Mouse (Mus musculus) left cerebral cortex, adult 2 months (tissue): ENCODE data around the gene Cckbr. TPM values are rescaled to one million over a fixed set of nuclear protein-coding genes. Genes with fewer than 3 reads are reported as not detected.
A peak's percentile ranks its signal among the peaks of the same experiment; 100 is the strongest.
"Not testable (repeated sequence)": the region's sequence is repeated elsewhere in the genome, so short reads cannot be mapped to it uniquely, and the experiment has no call there.

Experiments used
- DNase-seq, 2 experiments: peaks; one replicate each; pipeline ENCODE4 v3.0.0; 2021 to 2022; ENCODE audit warnings: low spot score in 2 of 2, mixed read lengths in 1 of 2; ENCODE audit errors: extremely low spot score in 1 of 2
- H3K27ac ChIP-seq: fragments of 200-600 bp; 2 replicates; pipeline ENCODE4 v1.8.1; 2022
- H3K4me3 ChIP-seq: fragments of 200-600 bp; 2 replicates; pipeline ENCODE4 v1.8.1; 2022
- CTCF ChIP-seq: fragments of 200-600 bp; IDR thresholded peaks from 2 replicates; pipeline ENCODE4 v1.8.1; 2022; ENCODE audit warnings: antibody characterized with exemption, mild to moderate bottlenecking, moderate library complexity
- intact Hi-C: fragments of 180-260 bp; cut with DNase I; formaldehyde crosslinking; loops from one replicate; pipeline ENCODE4 v1.15.1; 2025
- total RNA-seq, 2 experiments: library from RNA; stranded (reverse); gene quantifications; 2 replicates each; pipeline ENCODE4 v1.2.3; 2021

Gene Cckbr
- total RNA-seq, 2 experiments from 2014 or later: 64.9 to 65.5 TPM

DNA sequence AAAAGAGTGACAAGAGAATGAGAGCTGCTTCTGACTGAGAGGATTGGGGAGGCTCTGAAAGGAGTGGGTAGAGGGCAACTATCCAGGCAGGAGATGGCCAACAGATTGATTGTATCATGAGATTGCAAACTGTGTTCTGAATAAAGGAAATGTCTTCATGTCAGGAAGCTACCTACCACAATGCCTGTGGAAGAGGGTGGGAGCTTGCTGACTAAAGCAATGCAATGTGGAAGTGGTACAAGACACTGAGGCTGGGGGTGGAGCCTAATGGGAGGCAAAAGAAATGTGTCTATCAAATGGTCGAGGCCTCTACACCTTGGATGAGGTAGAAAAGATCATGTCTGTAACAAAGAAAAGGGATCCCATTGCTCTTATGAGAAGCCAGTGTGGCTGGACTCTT lies 19.2 kb upstream of the Cckbr start:
- DNase-seq: no peak
- no peak overlapping the region for H3K27ac ChIP-seq
- H3K4me3 ChIP-seq: no peak overlapping the region
- intact Hi-C loops: loop anchor here (10.0 kb wide), 2 partner anchors 228 to 328 kb away; partner anchors contain the start of genes Ilk, Rrp8 and Trim3
- no peak for TF ChIP-seq CTCF

DNA sequence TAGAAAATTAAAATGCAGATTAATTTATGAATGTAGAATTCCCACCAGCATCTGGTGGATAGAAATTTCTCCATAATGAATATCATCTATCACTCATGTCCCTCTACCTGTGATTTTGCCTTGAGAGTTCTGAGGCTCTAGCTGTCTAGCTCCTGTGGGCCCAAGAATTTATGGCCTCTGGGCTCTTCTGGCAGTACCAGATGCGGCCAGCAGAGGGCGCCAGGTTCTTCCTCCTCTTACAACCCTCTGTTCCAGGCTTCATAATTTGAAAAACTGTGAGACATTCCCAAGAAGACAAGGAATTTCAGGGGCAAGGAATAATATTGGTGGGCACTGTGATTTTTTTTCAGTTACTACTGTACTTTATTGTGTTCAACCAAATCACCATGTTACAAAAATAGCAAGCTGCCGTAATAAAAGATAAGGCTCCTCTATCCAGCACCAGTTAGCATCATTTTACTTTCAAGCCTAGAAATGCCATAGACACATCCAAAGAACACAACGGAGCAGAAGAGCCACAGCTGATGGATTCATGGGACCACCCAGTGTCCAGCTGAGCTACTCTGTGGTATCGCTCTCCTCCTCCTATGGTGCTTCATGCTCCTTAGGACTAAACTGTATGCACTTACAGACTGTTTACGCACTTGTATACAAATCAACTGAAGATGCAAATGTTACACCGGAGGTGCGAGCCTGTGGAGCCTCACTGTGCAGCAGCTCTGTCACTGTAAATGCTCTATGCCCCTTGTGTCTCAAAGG lies 13.5 kb upstream of the Cckbr start:
- TF ChIP-seq CTCF: peak; percentile 99
- intact Hi-C loops: loop anchor here (1.0 to 2.0 kb wide), 2 partner anchors 67 to 103 kb away; no protein-coding TSS in a partner anchor
- not testable (repeated sequence) for H3K4me3 ChIP-seq, H3K27ac ChIP-seq
- peak; percentile 79 to 89 for DNase-seq

DNA sequence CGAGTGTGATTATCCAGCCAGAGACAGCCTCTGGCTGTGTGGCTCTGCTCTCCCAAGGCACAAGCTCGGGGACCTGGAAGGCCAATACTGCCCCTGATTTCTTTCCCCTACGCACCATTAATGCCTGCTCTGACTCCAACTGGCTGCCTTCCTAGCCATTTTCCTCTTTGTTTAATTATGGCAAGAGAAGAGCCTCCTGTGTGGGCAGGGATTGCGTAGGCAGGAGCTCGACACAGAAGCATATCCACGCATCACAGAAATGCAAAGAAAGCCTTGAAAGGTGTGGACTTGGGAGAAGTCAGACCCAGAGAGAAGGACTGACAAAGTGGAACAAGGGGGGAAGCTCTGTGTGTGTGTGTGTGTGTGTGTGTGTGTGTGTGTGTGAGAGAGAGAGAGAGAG lies 11.1 kb upstream of the Cckbr start:
- no peak for TF ChIP-seq CTCF
- peak; percentile 41 to 63 for DNase-seq
- Histone ChIP-seq H3K27ac (peak overlapping the region; percentile 50), H3K4me3 (no peak overlapping the region)
- intact Hi-C loops: no loop called here

DNA sequence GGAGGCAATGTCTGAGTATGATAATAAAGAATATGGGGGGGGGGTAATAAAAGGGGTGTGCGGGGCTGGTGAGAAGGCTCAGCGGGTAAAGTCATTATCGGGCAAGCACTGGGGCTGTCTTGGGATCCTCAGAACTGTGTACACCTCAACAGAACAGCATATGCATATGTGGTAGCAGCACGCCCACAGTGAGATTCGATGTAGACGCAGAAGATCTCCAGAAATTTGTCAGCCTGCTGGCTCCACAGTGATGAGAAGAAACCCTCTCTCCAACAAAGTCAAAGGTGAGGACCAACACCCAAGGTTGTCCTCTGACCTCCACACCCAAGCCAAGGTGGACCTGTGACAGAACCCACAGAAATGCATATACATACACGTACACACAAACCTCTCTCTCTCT lies 9.0 kb upstream of the Cckbr start:
- TF ChIP-seq CTCF: no peak
- no peak overlapping the region for H3K27ac ChIP-seq
- DNase-seq: no peak
- intact Hi-C loops: loop anchor here (1.0 kb wide), 1 partner anchor 9 kb away; the partner anchor contains the start of gene Cckbr
- H3K4me3 ChIP-seq: no peak overlapping the region

DNA sequence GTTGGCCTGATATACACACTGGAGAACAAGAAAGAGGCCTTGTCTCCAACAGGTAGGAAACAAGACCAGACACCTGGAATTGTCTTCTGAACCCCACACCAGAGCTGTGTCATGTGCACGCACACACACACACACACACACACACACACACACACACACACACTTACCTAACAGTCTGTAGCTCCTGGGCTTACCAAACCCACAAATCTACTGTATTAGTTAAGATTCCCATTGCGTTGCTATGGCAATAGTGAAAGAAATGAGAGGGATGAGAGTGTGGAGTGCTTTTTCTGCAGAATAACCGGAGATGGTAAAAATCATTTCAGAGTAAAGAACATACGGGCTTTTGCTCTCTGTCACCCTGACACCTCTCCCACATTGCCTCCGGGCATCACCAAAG lies 7.4 kb upstream of the Cckbr start:
- DNase-seq: no peak
- H3K27ac ChIP-seq: no peak overlapping the region; the same call in 1 of the 2 replicates
- TF ChIP-seq CTCF: no peak

DNA sequence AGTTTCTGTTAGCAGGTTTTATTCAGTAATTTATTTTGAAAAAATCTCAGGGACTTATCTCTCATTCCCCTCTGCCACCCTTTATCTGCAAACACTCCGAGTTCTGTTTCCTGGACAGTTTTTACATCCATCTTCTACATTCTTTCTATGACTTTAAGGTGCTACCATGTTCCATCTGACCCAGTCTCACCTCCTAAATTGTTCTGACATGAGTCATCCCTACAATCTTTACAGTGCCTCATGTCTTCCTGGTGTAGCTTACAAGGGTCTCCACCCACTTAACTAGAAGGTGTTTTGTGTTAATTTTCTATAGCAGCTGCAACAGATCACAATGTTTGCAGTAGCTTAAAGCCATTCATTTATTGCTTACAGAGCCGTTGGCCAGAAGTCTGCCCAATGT lies 4.6 kb upstream of the Cckbr start:
- H3K27ac ChIP-seq: no peak overlapping the region
- intact Hi-C loops: no loop called here
- DNase-seq: no peak
- no peak overlapping the region for H3K4me3 ChIP-seq
- no peak for TF ChIP-seq CTCF

More for the DNA sequence above, 7.4 kb upstream of the Cckbr start:
- intact Hi-C loops: no loop called here
- no peak overlapping the region for H3K4me3 ChIP-seq

DNA sequence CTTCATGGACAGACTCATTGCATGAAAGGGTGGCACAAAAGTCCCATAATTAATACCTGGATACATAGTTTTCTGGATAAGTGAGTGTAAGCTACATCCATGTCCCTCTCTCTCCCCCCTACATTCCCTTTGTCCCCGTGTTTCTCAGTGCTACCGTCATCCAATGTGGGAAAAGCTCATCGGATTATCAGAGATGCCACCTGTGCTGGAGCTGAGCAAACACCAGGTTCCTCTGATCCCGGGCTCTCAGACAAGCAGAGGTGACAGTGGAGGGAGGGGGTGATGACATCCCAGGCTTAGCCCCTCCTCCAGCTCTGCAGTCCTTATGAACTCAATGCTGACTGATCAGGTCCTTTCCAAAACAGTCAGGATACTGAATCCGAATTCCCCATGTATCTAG lies 1.2 kb upstream of the Cckbr start:
- Histone ChIP-seq H3K27ac (no peak overlapping the region), H3K4me3 (no peak overlapping the region)
- DNase-seq: no peak
- TF ChIP-seq CTCF: no peak
- intact Hi-C loops: no loop called here

DNA sequence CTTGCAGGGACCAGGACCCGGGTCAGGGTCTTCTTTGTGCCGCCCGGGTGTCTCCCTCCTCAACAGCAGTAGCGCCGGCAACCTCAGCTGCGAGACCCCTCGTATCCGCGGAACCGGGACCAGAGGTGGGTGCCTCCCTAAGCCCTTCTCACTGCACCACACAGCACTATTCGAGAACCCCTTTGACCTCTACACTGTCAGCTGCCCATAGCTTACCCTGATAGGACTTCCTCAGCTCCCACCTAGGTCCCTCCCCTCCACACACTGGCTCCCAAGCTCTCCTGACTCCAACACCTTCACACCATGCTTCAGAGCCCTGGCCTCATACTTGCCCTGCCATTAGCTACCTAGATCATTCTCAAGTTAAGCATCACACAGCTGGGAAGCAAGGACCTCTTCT lies 520 bp downstream of the Cckbr start:
- no peak for DNase-seq
- H3K4me3 ChIP-seq: peak overlapping the region; percentile 64
- H3K27ac ChIP-seq: peak overlapping the region; percentile 94
- TF ChIP-seq CTCF: no peak
- intact Hi-C loops: no loop called here

DNA sequence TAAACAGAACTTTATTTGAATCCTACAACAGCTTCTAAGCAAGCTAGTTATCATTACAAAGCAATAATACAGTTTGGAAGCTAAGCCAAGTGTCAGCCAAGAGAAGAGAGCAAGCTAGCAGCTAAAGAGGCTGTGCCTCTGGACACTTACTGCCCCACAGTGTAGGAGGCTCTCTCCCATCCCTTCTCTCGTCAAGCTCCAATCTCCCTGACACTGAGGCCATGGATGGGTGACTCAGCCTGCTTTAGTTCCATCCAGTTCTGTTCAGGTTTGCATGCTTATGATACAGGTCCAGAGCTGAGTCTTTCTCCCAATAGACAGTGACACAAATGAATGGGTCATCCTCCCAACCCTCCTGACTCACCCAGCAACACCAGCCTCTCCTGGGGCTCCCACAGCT lies 6.5 kb downstream of the Cckbr start:
- peak overlapping the region; percentile 19; the same call in 1 of the 2 replicates for H3K27ac ChIP-seq

DNA sequence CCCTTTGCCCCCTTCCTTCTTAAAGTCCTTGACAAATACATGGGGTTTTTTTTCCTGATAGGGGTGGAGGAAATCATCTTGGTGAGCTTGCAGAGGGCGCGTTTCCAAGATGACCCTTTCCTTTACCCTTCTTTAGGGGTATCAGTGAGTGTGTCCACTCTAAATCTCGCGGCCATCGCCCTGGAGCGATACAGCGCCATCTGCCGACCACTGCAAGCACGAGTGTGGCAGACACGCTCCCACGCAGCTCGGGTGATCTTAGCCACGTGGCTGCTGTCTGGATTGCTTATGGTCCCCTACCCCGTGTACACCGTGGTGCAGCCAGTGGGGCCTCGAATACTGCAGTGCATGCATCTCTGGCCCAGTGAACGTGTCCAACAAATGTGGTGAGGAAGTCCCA lies 8.3 kb downstream of the Cckbr start:
- Histone ChIP-seq H3K27ac (no peak overlapping the region), H3K4me3 (no peak overlapping the region)
- intact Hi-C loops: no loop called here
- TF ChIP-seq CTCF: no peak; the same call in 1 of the 2 replicates
- no peak for DNase-seq

More for the DNA sequence above, 6.5 kb downstream of the Cckbr start:
- DNase-seq: no peak
- intact Hi-C loops: no loop called here
- no peak overlapping the region for H3K4me3 ChIP-seq
- TF ChIP-seq CTCF: no peak

DNA sequence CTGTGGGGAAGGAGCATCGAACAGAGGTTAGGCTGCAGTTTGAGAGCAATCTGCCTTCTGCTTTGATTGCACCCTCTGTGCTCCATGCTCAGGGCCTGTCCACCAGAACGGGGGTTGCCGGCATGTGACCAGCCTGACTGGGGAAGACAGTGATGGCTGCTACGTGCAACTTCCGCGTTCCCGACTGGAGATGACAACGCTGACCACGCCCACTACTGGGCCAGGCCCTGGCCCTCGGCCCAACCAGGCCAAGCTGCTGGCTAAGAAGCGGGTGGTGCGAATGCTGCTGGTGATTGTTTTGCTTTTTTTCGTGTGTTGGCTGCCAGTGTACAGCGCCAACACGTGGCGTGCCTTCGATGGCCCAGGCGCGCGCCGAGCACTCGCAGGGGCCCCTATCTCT lies 9.3 kb downstream of the Cckbr start:
- TF ChIP-seq CTCF: no peak
- DNase-seq: no peak
- intact Hi-C loops: no loop called here
- no peak overlapping the region for H3K27ac ChIP-seq
- no peak overlapping the region for H3K4me3 ChIP-seq

DNA sequence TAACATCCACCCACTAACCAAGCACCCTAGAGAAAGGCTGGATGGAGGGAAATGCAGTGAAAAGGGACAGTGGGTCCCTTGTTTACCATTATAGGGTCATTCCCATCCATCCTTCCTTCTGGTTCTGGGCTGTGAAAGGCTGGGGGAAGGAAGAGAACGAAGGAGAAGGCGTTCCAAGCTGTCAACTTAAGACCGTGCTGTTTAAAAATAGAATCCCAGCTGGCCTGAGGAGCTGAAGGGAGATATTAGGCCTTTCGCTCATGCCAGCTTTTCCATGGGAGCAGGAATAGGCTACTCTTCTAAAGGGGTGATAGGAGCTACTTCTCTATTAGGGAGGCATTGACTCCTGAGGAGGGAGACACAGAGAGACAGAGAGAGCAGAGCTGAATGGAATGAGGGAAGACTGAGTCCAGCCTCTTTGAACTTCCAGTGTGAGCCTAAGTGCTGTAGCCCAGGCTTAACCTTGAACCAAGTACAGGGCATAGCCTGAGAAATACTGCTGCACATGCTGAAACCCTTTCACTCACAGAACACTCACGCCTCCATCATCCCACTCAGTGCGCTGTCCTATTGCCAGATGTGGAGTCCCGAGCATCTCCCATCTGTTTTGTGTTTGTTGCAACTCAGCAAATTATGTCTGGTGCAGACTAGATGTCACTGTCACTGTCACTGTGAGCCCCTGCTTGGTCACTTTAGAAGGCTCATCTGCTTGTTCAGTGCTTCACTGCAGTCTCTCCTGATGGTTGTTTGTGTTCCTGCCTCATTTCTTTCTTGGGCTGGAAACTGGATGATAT lies 12.6 kb downstream of the Cckbr start:
- TF ChIP-seq CTCF: no peak
- peak overlapping the region; percentile 78 for H3K27ac ChIP-seq
- DNase-seq: peak in 1 of 2 experiments; percentile 33
- no peak overlapping the region for H3K4me3 ChIP-seq
- intact Hi-C loops: no loop called here
